Mouse (Mus musculus) liver, adult 2 months (tissue): ENCODE measurements at regions not wholly inside any gene's neighbourhood (a gene's known extent, or its start where the extent isn't known, plus 50 kb on each side); places are given as distances from the start of the nearest gene placed in this dataset.

Source experiments
- DNase-seq: peaks from one replicate; pipeline ENCODE4 v3.0.0-alpha.2; 2011; ENCODE audit warnings: low read depth, low spot score; ENCODE audit errors: extremely low read depth
- H3K27ac ChIP-seq: fragments of 200-500 bp; replicated peaks from 2 replicates; pipeline ENCODE4 v1.5.1; 2012; ENCODE audit warnings: low read depth, mild to moderate bottlenecking, control low read depth, inconsistent platforms, low read length; ENCODE audit not compliant: insufficient read depth
- H3K27me3 ChIP-seq: fragments of 200-500 bp; 2 replicates; pipeline ENCODE4 v1.6.1; 2012; ENCODE audit warnings: mild to moderate bottlenecking, moderate library complexity, low read length, inconsistent platforms; ENCODE audit not compliant: control insufficient read depth, insufficient read depth
- H3K36me3 ChIP-seq: fragments of 200-500 bp; 2 replicates; pipeline ENCODE4 v1.6.1; 2012; ENCODE audit warnings: low read length, inconsistent platforms; ENCODE audit not compliant: control insufficient read depth, insufficient read depth
- H3K4me1 ChIP-seq: fragments of 200-500 bp; 2 replicates; pipeline ENCODE4 v1.6.1; 2011; ENCODE audit warnings: low read length; ENCODE audit not compliant: control insufficient read depth, insufficient read depth
- H3K4me3 ChIP-seq: fragments of 200-500 bp; 2 replicates; pipeline ENCODE4 v1.5.1; 2011; ENCODE audit warnings: low read depth, mild to moderate bottlenecking, control low read depth, low read length, moderate library complexity; ENCODE audit not compliant: insufficient read depth
- H3K79me2 ChIP-seq: fragments of 200-500 bp; 2 replicates; pipeline ENCODE4 v1.6.1; 2012; ENCODE audit warnings: inconsistent platforms, mild to moderate bottlenecking, low read length, moderate library complexity; ENCODE audit not compliant: control insufficient read depth, insufficient read depth
- H3K9ac ChIP-seq: fragments of 200-500 bp; 2 replicates; pipeline ENCODE4 v1.6.1; 2012; ENCODE audit warnings: low read depth, mild to moderate bottlenecking, control low read depth, inconsistent platforms, low read length
- CTCF ChIP-seq: fragments of 200-500 bp; IDR thresholded peaks from 2 replicates; pipeline ENCODE4 v1.5.1; 2011; ENCODE audit warnings: low read depth, low read length, control low read depth
- POLR2A ChIP-seq: fragments of 200-500 bp; IDR thresholded peaks from 2 replicates; pipeline ENCODE4 v1.6.1; 2011; ENCODE audit warnings: low read length, control low read depth; ENCODE audit not compliant: insufficient read depth; ENCODE audit errors: extremely low read depth
- WGBS: fragments of 180-500 bp; shearing (Covaris S2); methylation state at CpG from one replicate; pipeline ENCODE4 v1.1.7; 2018; 5-methylcytosine and 5-hydroxymethylcytosine counted together

DNA sequence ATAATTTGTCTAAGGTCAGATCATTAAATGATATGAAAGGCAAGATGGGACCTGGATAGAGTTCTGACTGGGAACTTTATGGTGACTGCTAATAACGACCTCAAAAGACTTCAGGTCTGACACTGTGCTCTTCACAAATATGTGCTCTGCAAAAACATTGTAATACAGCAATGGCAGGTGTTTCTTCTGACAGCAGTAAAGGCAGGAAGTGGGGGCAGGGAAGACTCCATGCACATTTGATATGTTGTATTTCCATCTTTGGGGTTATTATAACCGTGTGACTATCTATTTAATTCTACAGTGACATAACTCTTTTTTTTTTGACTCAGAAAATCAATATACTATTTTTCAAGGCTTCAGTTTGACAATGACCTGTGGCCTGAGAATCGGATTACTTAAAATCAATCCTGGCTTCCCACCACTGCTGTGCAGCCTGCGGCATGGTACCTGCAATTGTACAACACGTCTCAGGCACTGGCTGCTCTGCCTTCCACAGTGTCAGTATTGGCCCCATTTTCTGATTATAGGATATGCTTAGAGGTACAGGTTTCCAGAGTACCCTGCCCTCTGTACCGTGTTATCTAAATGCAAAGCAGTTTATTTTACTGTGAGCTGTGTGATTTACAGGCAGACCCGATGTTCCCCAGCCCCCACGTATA lies 139.4 kb downstream of the Klf6 start:
- 32% methylated on average over 8 of the region's 8 CpGs for WGBS
- TF ChIP-seq POLR2A (no peak), CTCF (no peak)
- peak; percentile 33 for DNase-seq
- no peak overlapping the region for H3K27ac ChIP-seq
- peaks cover 2% of the 10 kb centered on the region; the same call in 1 of the 2 replicates for H3K4me1 ChIP-seq
- H3K36me3 ChIP-seq = no peaks in the 10 kb centered on the region
- H3K79me2 ChIP-seq = no peaks in the 10 kb centered on the region
- H3K9ac ChIP-seq = no peak overlapping the region
- H3K4me3 ChIP-seq = no peak overlapping the region
- H3K27me3 ChIP-seq = no peaks in the 10 kb centered on the region

GRCm38 (mm10) chr13:6001218-6001564 lies 139.9 kb downstream of the Klf6 start:
- Histone ChIP-seq H3K9ac (no peak overlapping the region), H3K4me3 (no peak overlapping the region), H3K27me3 (no peaks in the 10 kb centered on the region), H3K27ac (no peak overlapping the region), H3K36me3 (no peaks in the 10 kb centered on the region), H3K4me1 (peaks cover 2% of the 10 kb centered on the region; the same call in 1 of the 2 replicates), H3K79me2 (no peaks in the 10 kb centered on the region)
- no peak for TF ChIP-seq POLR2A
- no peak for TF ChIP-seq CTCF
- no peak for DNase-seq
- WGBS = 62% methylated on average over 3 of the region's 3 CpGs

- H3K4me3 ChIP-seq = no peak overlapping the region
- no peaks in the 10 kb centered on the region for H3K79me2 ChIP-seq
- peaks cover 2% of the 10 kb centered on the region; the same call in 1 of the 2 replicates for H3K4me1 ChIP-seq
- WGBS = 96% methylated on average over 6 of the region's 6 CpGs
- H3K36me3 ChIP-seq = no peaks in the 10 kb centered on the region
- no peak overlapping the region for H3K9ac ChIP-seq
- TF ChIP-seq CTCF (no peak), POLR2A (no peak)
- no peak for DNase-seq
- H3K27me3 ChIP-seq = no peaks in the 10 kb centered on the region
- no peak overlapping the region for H3K27ac ChIP-seq
Measured at GRCm38 (mm10) chr13:6005901-6006300, 144.6 kb downstream of the Klf6 start.

DNA sequence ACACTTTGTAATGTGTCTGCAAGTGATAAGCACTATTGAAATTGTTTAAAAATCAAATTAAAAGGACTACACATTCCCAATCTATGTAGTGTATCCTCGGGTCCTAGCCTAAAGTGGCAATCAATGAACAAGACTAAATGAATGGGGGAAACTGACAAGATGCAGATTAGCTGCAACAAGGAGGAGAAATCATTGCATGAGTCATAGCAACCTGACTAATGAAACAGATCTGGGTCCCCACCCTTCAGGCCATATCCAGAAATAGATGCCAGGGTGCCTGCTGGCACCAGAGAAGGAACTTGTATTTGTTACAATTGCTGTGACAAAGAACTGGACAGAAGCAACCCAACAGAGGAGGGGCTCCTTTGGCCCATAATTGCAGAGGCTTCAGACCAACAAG lies 148.4 kb downstream of the Klf6 start:
- WGBS = 67% methylated on average over 1 of the region's 1 CpGs
- Histone ChIP-seq H3K4me3 (no peak overlapping the region), H3K79me2 (no peaks in the 10 kb centered on the region), H3K4me1 (no peaks in the 10 kb centered on the region), H3K27me3 (no peaks in the 10 kb centered on the region), H3K36me3 (no peaks in the 10 kb centered on the region), H3K27ac (no peak overlapping the region), H3K9ac (no peak overlapping the region)
- TF ChIP-seq POLR2A = no peak
- TF ChIP-seq CTCF = no peak
- DNase-seq = no peak

DNA sequence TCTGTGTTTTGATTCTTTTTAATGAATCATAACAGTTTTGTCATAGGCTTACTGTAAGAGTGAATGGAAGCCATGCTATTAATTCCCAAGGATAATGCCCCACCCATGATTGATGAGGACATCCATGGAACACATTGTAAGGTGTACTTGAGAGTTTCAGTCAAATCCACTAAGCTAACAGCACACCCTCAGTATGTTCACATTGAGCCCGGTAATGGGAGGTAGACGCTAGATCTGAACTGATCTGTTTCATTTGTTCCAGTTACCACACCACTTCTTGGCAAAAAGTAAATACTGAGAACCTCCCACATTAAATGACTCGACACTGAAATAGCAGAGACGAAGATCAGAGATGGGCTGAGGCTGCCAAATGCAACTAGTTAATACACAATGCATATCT lies 165.9 kb downstream of the Klf6 start:
- no peak overlapping the region for H3K4me3 ChIP-seq
- no peaks in the 10 kb centered on the region for H3K4me1 ChIP-seq
- no peak overlapping the region for H3K9ac ChIP-seq
- no peak for DNase-seq
- H3K27me3 ChIP-seq = no peaks in the 10 kb centered on the region
- H3K27ac ChIP-seq = no peak overlapping the region
- no peaks in the 10 kb centered on the region for H3K79me2 ChIP-seq
- H3K36me3 ChIP-seq = no peaks in the 10 kb centered on the region
- 86% methylated on average over 4 of the region's 4 CpGs for WGBS
- TF ChIP-seq CTCF (no peak), POLR2A (no peak)

DNA sequence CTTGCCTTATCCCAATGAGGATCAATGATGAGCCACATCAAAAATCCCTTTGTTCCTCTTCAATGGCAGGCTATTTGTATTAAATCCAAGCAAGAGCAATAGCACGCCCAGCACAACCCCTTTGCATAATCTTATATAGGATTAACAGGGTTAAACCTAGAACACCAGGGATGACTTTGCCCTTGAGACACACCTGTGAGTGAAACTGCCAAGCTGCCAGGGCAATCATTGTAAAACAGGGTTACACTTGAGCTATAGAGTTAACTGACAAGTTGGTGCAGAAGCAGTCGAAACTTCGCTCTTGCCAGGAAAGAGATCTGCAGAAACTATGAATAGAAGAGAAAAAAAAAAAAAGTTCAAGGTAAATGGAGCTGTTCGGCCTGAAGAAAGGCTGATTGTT lies 167.6 kb downstream of the Klf6 start:
- TF ChIP-seq CTCF (no peak), POLR2A (no peak)
- Histone ChIP-seq H3K9ac (no peak overlapping the region), H3K4me3 (no peak overlapping the region), H3K36me3 (no peaks in the 10 kb centered on the region), H3K4me1 (no peaks in the 10 kb centered on the region), H3K79me2 (no peaks in the 10 kb centered on the region), H3K27me3 (no peaks in the 10 kb centered on the region), H3K27ac (no peak overlapping the region)
- no peak for DNase-seq
- WGBS = 90% methylated on average over 4 of the region's 4 CpGs
